Mouse (Mus musculus): ENCODE measurements at regions not wholly inside any gene's neighbourhood (a gene's known extent, or its start where the extent isn't known, plus 50 kb on each side); places are given as distances from the start of the nearest gene placed in this dataset.

GRCm38 (mm10) chr7:95613736-95614135 is 557.3 kb upstream of the Tenm4 start:
- H3K4me1 ChIP-seq (ENCODE audit: control insufficient read depth in 1 of 2, insufficient read depth in 2 of 2, low read length in 2 of 2) = no peaks in the 10 kb centered on the region
- H3K27ac ChIP-seq (ENCODE audit: control insufficient read depth, low read depth, low read length) = no peak overlapping the region
- TF ChIP-seq MAZ (IDR thresholded peaks at IDR 0.05; ENCODE audit: low read depth, low read length) (no peak), UBTF (IDR thresholded peaks at IDR 0.05; ENCODE audit: borderline replicate concordance, insufficient read depth, low read depth, low read length) (no peak), TCF12 (IDR thresholded peaks at IDR 0.05; ENCODE audit: low read depth, low read length) (no peak), MYC (IDR thresholded peaks at IDR 0.05; ENCODE audit: low read depth, low read length) (no peak), HCFC1 (IDR thresholded peaks at IDR 0.05; ENCODE audit: low read depth, low read length) (no peak)
- no peaks in the 10 kb centered on the region for H3K27me3 ChIP-seq (ENCODE audit: control insufficient read depth in 1 of 2, insufficient read depth in 2 of 2, low read length in 2 of 2)
- no peaks in the 10 kb centered on the region for H3K9me3 ChIP-seq (replicated peaks; ENCODE audit: insufficient read depth, low read length)
- no peak for DNase-seq (ENCODE audit: low read depth, low spot score)
- no peak overlapping the region for H3K4me3 ChIP-seq (ENCODE audit: control insufficient read depth in 1 of 2, insufficient read depth in 1 of 2, low read depth in 2 of 2, low read length in 2 of 2)
- H3K9ac ChIP-seq (ENCODE audit: control insufficient read depth, low read depth, low read length, poor library complexity, severe bottlenecking) = no peak overlapping the region
- no peaks in the 10 kb centered on the region for H3K36me3 ChIP-seq (ENCODE audit: control insufficient read depth in 1 of 2, insufficient read depth in 2 of 2, low read length in 2 of 2)
- no peaks in the 10 kb centered on the region for H3K79me2 ChIP-seq (ENCODE audit: control insufficient read depth, insufficient read depth, low read length, poor library complexity)

- Histone ChIP-seq H3K9me3 (replicated peaks; ENCODE audit: insufficient read depth, low read length) (no peaks in the 10 kb centered on the region), H3K27ac (ENCODE audit: control insufficient read depth, low read depth, low read length) (no peak overlapping the region), H3K4me3 (ENCODE audit: control insufficient read depth in 1 of 2, insufficient read depth in 1 of 2, low read depth in 2 of 2, low read length in 2 of 2) (no peak overlapping the region), H3K36me3 (ENCODE audit: control insufficient read depth in 1 of 2, insufficient read depth in 2 of 2, low read length in 2 of 2) (no peaks in the 10 kb centered on the region), H3K79me2 (ENCODE audit: control insufficient read depth, insufficient read depth, low read length, poor library complexity) (no peaks in the 10 kb centered on the region), H3K4me1 (ENCODE audit: control insufficient read depth in 1 of 2, insufficient read depth in 2 of 2, low read length in 2 of 2) (no peaks in the 10 kb centered on the region), H3K9ac (ENCODE audit: control insufficient read depth, low read depth, low read length, poor library complexity, severe bottlenecking) (no peak overlapping the region), H3K27me3 (ENCODE audit: control insufficient read depth in 1 of 2, insufficient read depth in 2 of 2, low read length in 2 of 2) (no peaks in the 10 kb centered on the region)
- TF ChIP-seq MAZ (IDR thresholded peaks at IDR 0.05; ENCODE audit: low read depth, low read length) (no peak), E2F4 (IDR thresholded peaks at IDR 0.05; ENCODE audit: borderline replicate concordance, low read depth, low read length) (no peak), CHD2 (IDR thresholded peaks at IDR 0.05; ENCODE audit: low read length) (no peak), ZC3H11A (IDR thresholded peaks at IDR 0.05; ENCODE audit: low read depth, low read length) (no peak), TAL1 (IDR thresholded peaks at IDR 0.05; ENCODE audit: low read length) (no peak)
- DNase-seq (ENCODE audit: low read depth, low spot score) = no peak
Measured at GRCm38 (mm10) chr7:95617370-95617769, 553.7 kb upstream of the Tenm4 start.

GRCm38 (mm10) chr7:95618170-95618569 is 552.9 kb upstream of the Tenm4 start:
- H3K27me3 ChIP-seq (ENCODE audit: control insufficient read depth in 1 of 2, insufficient read depth in 2 of 2, low read length in 2 of 2) = no peaks in the 10 kb centered on the region
- no peak overlapping the region for H3K4me3 ChIP-seq (ENCODE audit: control insufficient read depth in 1 of 2, insufficient read depth in 1 of 2, low read depth in 2 of 2, low read length in 2 of 2)
- no peak overlapping the region for H3K9ac ChIP-seq (ENCODE audit: control insufficient read depth, low read depth, low read length, poor library complexity, severe bottlenecking)
- H3K9me3 ChIP-seq (replicated peaks; ENCODE audit: insufficient read depth, low read length) = no peaks in the 10 kb centered on the region
- H3K79me2 ChIP-seq (ENCODE audit: control insufficient read depth, insufficient read depth, low read length, poor library complexity) = no peaks in the 10 kb centered on the region
- H3K4me1 ChIP-seq (ENCODE audit: control insufficient read depth in 1 of 2, insufficient read depth in 2 of 2, low read length in 2 of 2) = no peaks in the 10 kb centered on the region
- no peaks in the 10 kb centered on the region for H3K36me3 ChIP-seq (ENCODE audit: control insufficient read depth in 1 of 2, insufficient read depth in 2 of 2, low read length in 2 of 2)
- no peak for TF ChIP-seq ZKSCAN1 (IDR thresholded peaks at IDR 0.05; ENCODE audit: low read depth, low read length)
- TF ChIP-seq ELF1 (IDR thresholded peaks at IDR 0.05; ENCODE audit: low read depth, low read length) = no peak
- TF ChIP-seq POLR2AphosphoS5 (IDR thresholded peaks at IDR 0.05; ENCODE audit: borderline replicate concordance, low read depth, low read length) = no peak
- TF ChIP-seq MEF2A (IDR thresholded peaks at IDR 0.05; ENCODE audit: extremely low read depth, insufficient replicate concordance, low read depth, low read length, poor library complexity, severe bottlenecking) = no peak
- TF ChIP-seq NRF1 (IDR thresholded peaks at IDR 0.05; ENCODE audit: insufficient read depth, low read depth, low read length, poor library complexity, severe bottlenecking) = no peak
- no peak for TF ChIP-seq TBP (IDR thresholded peaks at IDR 0.05; ENCODE audit: low read depth, low read length)
- no peak for TF ChIP-seq RCOR1 (IDR thresholded peaks at IDR 0.05; ENCODE audit: low read depth, low read length)
- TF ChIP-seq EP300 (IDR thresholded peaks at IDR 0.05; ENCODE audit: low read depth in 1 of 2, low read length in 2 of 2) = no peak
- no peak for TF ChIP-seq KAT2A (conservative IDR thresholded peaks at IDR 0.05; ENCODE audit: low read depth, low read length)
- TF ChIP-seq SIN3A (IDR thresholded peaks at IDR 0.05; ENCODE audit: low read length) = no peak
- no peak for TF ChIP-seq JUND (IDR thresholded peaks at IDR 0.05; ENCODE audit: low read depth, low read length)
- DNase-seq (ENCODE audit: low read depth, low spot score) = no peak
- H3K27ac ChIP-seq (ENCODE audit: control insufficient read depth, low read depth, low read length) = no peak overlapping the region
